Mouse (Mus musculus): ENCODE measurements at regions not wholly inside any gene's neighbourhood (a gene's known extent, or its start where the extent isn't known, plus 50 kb on each side); places are given as distances from the start of the nearest gene placed in this dataset.

- peak in 1 of 2 experiments; percentile 29 for DNase-seq
Measured at GRCm38 (mm10) chr3:70957470-70957869, 950.1 kb downstream of the Otol1 start.

GRCm38 (mm10) chr3:70962498-70962897 lies 955.1 kb downstream of the Otol1 start:
- DNase-seq = peak; percentile 14 to 22

GRCm38 (mm10) chr3:70976945-70977344 lies 969.5 kb downstream of the Otol1 start:
- no peak for DNase-seq

- DNase-seq = no peak
Measured at GRCm38 (mm10) chr3:70990916-70991315, 983.5 kb downstream of the Otol1 start.

- peak; percentile 98 for DNase-seq
Measured at GRCm38 (mm10) chr3:71003052-71003451, 995.6 kb downstream of the Otol1 start.

Data from cerebellum, postnatal 10 days (tissue).